Mouse (Mus musculus) left cerebral cortex, adult 2 months (tissue): ENCODE data around the gene Rere. TPM values are rescaled to one million over a fixed set of nuclear protein-coding genes. Genes with fewer than 3 reads are reported as not detected.

Experiments
- DNase-seq, 2 experiments: peaks; one replicate each; pipeline ENCODE4 v3.0.0; 2021 to 2022; ENCODE audit warnings: low spot score in 2 of 2, mixed read lengths in 1 of 2; ENCODE audit errors: extremely low spot score in 1 of 2
- H3K27ac ChIP-seq: fragments of 200-600 bp; 2 replicates; pipeline ENCODE4 v1.8.1; 2022
- H3K4me3 ChIP-seq: fragments of 200-600 bp; 2 replicates; pipeline ENCODE4 v1.8.1; 2022
- CTCF ChIP-seq: fragments of 200-600 bp; IDR thresholded peaks from 2 replicates; pipeline ENCODE4 v1.8.1; 2022; ENCODE audit warnings: antibody characterized with exemption, mild to moderate bottlenecking, moderate library complexity
- intact Hi-C: fragments of 180-260 bp; cut with DNase I; formaldehyde crosslinking; loops from one replicate; pipeline ENCODE4 v1.15.1; 2025
- total RNA-seq, 2 experiments: library from RNA; stranded (reverse); gene quantifications; 2 replicates each; pipeline ENCODE4 v1.2.3; 2021

Gene Rere
- total RNA-seq, 2 experiments from 2014 or later, result 113 to 125 TPM

DNA sequence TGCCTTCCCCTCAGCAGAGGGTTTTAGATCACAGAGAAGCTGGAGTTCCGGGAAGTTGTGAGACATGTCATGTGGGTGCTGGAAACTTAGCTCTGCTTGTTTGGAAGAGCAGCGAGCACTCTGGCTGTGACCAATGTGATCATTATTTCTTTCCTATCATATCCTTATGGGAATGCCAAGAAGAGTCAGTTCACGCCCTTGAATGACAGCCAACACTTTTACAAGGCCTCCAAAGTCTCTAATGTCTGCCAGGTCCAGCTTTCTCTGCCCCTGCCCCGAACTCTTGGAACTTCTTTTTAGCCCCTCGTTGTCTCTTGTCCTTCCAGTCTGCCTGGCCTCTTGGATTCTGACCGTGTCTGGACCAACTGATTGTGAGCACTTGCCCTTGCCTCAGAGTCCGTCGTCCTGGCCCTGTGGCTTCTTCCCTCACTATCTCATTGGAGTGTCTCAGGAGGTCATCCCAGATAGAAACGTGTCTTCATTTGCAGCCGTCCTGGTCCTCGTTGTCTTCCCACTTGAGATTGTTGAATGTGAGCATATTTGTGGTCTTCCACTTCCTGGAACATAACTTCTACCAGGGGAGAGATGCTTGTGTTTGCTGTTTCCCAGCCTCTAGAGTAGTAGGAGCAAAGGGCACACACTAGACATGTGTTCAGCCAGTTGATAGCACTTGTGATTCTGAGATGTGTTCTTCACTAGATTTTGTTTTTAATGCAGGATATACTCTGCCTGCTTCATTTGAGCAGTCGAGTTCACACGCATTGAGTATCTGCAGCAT, 120.6 kb downstream of the Rere start:
- DNase-seq, result no peak
- Histone ChIP-seq H3K27ac (no peak overlapping the region; the same call in 1 of the 2 replicates), H3K4me3 (no peak overlapping the region)
- intact Hi-C loops, result no loop called here
- TF ChIP-seq CTCF, result no peak

DNA sequence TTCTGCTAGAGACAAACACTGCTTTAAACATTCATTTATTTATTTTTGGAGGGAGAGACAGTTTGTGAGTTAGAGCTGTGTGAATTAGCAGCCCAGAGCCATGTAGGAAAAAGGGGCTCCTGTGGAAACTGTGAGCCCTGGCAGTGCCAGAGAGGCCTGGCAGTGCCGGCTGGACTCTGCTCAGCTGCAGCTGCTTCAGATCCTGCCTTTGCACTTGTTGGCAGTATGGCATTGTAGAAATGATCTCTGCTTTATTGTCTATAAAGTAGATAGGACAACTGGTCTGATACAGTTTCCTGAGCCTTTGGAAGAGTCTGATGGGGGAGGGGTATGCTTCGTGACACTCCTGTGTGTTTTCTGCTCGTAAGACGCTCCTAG, 121.2 kb downstream of the Rere start:
- Histone ChIP-seq H3K27ac (no peak overlapping the region; the same call in 1 of the 2 replicates), H3K4me3 (no peak overlapping the region)
- no peak for TF ChIP-seq CTCF
- no peak for DNase-seq
- intact Hi-C loops, result no loop called here

DNA sequence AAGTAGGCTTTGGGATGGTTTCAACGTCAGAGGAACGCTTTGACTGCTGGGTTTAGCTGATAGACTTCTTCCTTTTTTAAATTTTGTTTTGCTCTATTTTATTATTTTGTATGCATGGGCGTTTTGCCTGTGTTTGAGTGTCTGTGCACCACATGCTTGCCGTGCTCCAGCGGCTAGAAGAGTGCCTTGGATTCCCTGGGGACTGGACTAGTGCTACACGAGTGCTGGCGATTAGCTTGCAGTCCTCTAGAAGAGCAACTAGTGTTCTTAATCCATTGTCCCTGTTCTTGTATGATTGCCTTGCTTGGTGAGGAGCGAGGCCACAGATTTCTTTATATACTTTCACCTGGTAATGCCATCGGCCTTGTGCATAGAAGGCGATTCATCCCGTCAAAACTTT, 122.5 kb downstream of the Rere start:
- intact Hi-C loops, result no loop called here
- no peak for DNase-seq
- no peak for TF ChIP-seq CTCF
- Histone ChIP-seq H3K4me3 (no peak overlapping the region), H3K27ac (no peak overlapping the region)

DNA sequence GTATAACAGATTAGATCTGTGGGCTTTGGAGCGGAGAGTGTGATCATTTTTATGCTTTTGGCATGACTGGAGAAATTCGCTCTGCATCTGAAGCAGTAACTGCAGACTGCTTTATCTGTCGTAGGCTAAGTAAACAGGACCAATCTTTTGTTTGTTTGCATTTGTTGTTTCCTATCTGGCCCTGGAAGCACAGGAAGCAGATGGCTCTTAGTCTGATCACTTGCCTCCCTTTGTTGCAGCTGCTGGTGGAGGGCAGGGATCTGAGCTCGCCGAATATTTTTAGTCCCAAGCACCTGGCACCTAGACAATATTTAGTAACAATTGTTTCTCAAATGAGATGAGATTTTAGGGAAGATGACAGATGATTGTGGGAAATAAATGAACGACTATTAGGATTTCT, 123.1 kb downstream of the Rere start:
- intact Hi-C loops, result no loop called here
- no peak for DNase-seq
- Histone ChIP-seq H3K4me3 (no peak overlapping the region), H3K27ac (no peak overlapping the region)
- no peak for TF ChIP-seq CTCF

DNA sequence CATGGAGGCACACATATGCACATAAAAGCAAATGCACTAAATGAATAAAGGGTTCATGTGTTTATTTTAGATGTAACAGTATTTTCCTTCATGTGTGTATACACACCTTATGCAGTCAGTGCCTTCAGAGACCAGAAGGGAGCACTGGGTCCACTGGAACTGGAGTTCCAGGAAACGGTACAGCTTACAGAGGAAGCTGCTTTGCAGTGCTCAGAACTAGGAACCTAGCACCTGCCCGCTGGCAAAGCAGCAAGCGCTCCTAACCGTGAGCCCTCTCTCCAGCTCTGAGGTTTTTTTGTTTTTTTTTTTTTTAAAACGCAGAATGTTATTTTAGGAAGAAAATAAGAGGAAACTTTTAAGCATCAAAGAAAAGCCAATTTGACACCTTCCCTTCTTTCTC, 124.3 kb downstream of the Rere start:
- no peak for TF ChIP-seq CTCF
- no peak overlapping the region for H3K27ac ChIP-seq
- no peak for DNase-seq
- no peak overlapping the region for H3K4me3 ChIP-seq
- intact Hi-C loops, result no loop called here

DNA sequence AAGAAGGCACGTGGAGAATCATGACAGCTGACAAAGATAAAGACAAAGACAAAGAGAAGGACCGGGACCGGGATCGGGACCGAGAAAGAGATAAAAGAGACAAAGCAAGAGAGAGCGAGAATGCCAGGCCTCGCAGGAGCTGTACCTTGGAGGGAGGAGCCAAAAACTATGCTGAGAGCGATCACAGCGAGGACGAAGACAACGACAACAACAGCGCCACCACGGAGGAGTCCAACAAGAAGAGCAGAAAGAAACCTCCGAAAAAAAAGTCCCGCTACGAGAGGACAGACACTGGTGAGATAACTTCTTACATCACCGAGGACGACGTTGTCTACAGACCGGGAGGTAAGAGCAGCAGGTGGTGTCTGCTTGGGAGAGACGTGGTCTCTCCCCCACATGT, 124.9 kb downstream of the Rere start:
- Histone ChIP-seq H3K4me3 (no peak overlapping the region), H3K27ac (no peak overlapping the region)
- no peak for TF ChIP-seq CTCF
- DNase-seq, result no peak
- intact Hi-C loops, result no loop called here

DNA sequence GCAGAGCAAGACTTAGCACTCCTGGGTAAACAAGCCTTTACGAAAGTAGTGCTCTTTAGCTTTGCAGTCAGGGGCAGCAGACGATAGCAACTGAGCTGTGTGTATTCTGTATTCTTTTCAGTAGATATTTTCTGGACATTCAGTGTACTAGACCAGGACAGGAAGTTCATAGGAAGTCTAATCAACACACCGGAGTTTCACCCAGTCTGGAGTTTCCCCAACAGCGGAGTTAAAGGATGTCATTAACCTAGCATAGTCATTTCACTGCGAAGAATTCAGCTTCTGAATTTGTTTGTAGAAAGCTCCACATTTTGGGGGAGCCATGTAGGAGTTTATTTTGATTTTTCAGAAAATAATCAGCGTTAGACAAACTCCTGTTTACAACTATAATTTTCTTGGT, 125.4 kb downstream of the Rere start:
- no peak for DNase-seq
- TF ChIP-seq CTCF, result no peak
- intact Hi-C loops, result no loop called here
- Histone ChIP-seq H3K4me3 (no peak overlapping the region), H3K27ac (no peak overlapping the region)

DNA sequence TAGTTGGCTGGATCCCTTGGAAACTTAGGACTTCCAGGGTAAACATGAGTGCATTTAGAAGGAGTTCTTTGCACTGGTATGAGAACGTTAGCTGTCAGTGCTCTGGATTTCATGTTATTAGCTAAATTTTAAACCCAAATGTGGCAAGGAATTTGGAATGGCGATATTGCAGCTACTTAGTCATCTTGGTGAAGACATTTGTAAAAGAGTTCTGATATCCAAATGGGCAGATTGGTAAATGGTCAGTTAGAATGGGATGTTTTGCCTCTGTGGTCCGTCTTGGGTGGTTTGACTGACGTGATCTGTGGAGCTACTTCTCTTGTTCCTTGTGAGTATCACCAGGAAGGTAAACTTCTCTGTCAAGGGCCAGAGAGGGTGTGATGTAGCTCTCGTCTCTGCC, 132.8 kb downstream of the Rere start:
- no peak overlapping the region for H3K27ac ChIP-seq

DNA sequence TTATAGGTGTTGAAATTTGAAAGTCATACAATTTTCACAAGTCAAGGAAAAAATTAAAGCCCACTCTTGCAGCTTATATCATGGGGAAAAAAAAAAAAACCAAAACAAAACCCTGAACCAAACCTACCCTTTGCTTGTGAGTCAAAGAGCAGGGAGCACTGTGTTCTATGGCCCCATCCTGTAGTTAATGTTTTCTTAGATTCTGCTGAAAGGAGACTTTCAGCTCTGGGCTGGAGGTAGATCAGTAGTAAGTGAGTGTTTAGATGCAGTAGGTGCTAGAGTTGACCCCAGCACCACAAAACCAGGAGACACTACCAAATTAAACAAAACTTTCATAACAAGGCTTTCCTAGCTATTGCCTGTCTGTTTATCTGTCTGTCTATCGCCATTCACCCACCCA, 133.3 kb downstream of the Rere start:
- no peak overlapping the region for H3K4me3 ChIP-seq
- DNase-seq, result no peak
- TF ChIP-seq CTCF, result no peak
- intact Hi-C loops, result no loop called here
- H3K27ac ChIP-seq, result no peak overlapping the region

More for the DNA sequence above, 132.8 kb downstream of the Rere start:
- no peak overlapping the region for H3K4me3 ChIP-seq
- intact Hi-C loops, result no loop called here
- DNase-seq, result no peak
- TF ChIP-seq CTCF, result no peak

DNA sequence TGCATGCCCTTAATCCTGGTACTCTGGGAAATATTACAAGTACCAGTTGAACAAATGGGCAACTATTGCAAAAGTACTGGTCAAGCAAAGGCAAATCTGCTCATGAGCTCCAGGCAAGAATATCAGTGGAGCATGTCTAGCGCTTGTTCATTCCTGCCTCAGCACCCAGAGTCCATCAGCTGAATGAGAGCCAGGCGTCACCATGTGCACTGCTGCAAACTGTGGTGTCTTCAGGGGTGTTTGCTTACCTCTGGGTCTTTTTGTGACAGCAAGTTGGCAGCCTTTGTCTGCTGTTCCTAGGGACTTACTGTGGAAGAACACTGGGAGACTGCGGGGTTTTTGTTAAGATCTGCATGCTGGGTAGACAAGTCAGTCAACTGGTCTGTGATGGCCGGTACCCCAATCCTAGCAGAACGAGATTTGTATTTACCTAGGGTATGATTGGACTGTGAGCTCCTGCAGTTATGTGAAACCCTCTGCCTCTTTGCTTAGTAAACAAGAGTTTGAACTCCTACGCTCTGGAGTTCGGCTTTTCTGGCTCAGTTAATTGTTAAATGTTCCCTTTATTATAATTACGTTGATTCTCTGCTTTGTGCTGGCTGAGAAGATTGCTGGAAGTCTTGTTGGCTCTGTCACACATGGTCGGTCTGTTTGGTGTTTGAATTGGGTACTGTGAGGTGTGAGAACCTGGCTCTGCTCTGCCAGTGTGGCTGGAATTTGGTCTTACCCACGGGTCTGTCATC, 134.0 kb downstream of the Rere start:
- no peak overlapping the region for H3K4me3 ChIP-seq
- intact Hi-C loops, result no loop called here
- DNase-seq, result no peak
- no peak overlapping the region for H3K27ac ChIP-seq
- no peak for TF ChIP-seq CTCF

DNA sequence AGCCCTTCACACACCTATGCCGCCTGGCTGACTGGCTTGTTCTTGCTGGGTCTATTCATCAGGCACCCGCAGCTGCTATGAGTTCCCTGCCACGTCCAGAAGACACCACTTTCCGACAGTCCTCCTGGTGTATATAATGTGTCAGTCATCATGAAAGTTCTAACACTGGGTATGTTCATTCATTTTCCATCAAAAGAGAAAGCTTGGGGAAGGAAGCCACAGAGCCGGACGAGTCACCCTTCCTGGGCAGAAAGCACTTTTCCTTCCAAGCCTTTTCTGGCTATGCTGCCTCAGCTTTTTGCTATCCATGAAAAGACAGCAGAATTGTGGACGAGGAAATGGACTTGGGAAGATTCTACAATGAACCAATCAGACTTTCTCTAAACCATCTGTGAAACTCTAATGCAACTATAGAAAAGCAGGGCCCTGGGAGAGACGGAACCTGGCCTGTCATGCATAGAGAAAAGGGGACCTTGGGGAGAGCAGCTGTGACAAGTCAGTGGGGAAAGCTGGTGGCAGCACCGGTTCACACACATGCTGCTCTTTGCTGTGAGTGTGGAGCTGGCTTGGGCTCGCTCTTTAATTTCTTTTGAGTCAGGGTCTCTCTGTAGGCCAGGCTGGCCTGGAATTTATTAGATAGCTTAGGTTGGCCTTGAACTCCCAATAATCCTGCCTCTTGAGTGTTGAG, 139.3 kb downstream of the Rere start:
- no peak for DNase-seq
- Histone ChIP-seq H3K4me3 (no peak overlapping the region), H3K27ac (no peak overlapping the region)
- intact Hi-C loops, result no loop called here
- no peak for TF ChIP-seq CTCF

DNA sequence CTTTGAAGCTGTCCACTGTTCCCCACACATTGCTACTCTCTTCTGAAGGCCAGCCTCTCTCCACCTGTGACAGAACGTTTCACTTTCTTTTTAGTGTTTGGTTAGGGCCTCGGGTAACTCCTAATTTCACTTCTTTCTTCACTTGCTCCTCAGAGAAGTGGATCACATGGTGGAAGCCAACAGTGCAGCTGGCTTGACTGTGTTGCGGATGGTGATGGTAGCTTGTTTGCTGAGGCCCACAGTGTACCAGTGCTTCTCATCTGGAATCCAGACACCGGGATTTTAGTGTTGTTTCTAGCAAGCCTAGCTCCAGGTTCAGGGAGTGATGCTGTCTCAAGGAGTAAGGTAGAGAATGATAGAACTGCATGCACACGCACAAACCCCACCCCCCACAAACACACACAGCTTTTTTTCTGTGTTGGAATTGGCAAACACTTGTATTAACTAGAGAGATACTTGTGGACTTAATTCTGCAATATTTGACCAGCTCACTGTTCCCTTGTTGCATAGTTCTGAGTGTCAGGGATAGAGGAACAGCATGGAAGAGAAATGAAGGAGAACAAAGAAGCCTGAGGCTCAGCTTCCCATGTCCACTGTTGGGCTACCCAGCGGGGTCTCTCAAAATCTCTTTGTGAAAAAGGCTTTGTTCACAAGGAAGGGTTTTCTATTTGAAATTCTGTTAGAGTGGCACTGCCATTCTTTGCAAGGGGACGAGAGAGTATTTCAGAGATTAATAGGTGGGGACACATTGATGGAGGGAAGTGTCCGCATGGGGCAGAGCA, 144.8 kb downstream of the Rere start:
- no peak for DNase-seq
- Histone ChIP-seq H3K4me3 (no peak overlapping the region), H3K27ac (no peak overlapping the region)
- TF ChIP-seq CTCF, result no peak
- intact Hi-C loops, result no loop called here
